Mouse (Mus musculus) lung, postnatal 36 days (tissue): ENCODE measurements around the gene Polr3e.
"Not testable (repeated sequence)": the region's sequence is repeated elsewhere in the genome, so short reads cannot be mapped to it uniquely, and the experiment has no call there.

Experiments used
- DNase-seq: peaks from one replicate; pipeline ENCODE4 v3.0.0; 2022; ENCODE audit warnings: mixed read lengths

The Polr3e gene

DNA sequence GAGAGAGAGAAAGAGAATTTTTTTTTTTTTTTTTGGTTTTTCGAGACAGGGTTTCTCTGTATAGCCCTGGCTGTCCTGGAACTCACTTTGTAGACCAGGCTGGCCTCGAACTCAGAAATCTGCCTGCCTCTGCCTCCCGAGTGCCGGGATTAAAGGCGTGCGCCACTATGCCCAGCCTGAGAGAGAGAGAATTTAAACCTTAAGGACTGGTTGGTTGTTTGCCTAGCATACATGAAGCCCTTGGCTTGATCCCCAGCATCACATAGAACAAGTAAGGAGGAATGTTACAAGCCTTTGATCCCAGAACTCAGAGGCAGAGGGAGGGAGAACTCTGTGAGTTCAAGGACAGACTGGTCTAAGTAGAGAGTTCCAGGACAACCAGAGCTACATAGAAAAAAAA is 6.3 kb upstream of the Polr3e start:
- not testable (repeated sequence) for DNase-seq

DNA sequence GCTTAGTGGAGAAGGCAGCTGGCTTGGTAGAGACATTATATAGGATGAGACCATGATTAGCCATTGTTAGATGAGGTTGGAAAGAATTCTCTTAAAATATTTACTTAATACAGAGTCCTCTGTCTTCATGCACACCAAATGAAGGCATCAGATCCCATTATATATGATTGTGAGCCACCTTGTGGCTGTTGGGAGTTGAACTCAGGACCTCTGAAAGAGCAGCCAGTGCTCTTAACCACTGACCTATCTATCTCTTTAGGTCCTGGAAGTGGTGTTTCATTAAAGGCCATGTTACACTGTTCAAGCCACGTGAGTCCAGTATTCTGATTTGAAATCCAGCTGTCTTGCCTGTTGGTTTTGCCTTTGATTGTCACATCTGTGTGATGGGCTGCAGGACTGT is 4.2 kb upstream of the Polr3e start:
- DNase-seq, result peak; percentile 57

GRCm38 (mm10) chr7:120916262-120916875 is 1.2 kb upstream of the Polr3e start:
- DNase-seq, result no peak

DNA sequence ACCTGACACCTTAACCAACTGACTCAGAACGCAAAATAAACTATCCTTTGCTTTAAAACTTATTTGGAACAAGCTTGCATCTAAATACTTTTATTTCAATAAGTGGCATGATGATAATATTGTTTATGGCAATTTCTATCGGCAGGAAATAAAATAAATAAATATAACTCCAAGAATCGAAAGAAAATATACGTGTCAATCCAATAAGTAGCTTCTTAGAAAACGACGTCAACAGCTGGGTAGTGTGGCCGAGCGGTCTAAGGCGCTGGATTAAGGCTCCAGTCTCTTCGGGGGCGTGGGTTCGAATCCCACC is 309 bp upstream of the Polr3e start:
- DNase-seq, result no peak

- peak; percentile 88 for DNase-seq
These were observed 1.0 kb downstream of the Polr3e start for GRCm38 (mm10) chr7:120918526-120918962.

DNA sequence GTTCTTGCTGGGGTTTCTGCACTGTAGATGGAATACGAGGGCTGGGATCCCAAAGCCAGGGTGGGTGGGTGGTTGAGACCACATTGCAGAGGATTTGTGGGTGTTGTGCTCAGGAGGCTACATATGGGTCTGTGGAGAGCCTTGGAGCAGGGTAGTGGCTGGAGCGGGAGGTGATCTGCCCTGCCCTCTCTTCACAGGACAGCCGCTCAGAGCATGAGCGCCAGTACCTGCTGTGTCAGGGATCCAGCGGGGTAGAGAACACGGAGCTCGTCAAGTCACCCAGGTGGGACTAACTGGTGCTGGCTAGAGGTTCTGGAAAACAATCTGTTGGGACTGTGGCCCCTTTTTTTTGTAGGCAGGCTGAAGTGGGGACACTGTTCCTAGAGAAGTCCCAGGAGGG is 15.6 kb downstream of the Polr3e start:
- DNase-seq, result no peak

GRCm38 (mm10) chr7:120933680-120934195 is 16.2 kb downstream of the Polr3e start:
- no peak for DNase-seq

- peak; percentile 54 for DNase-seq
These were observed 17.2 kb downstream of the Polr3e start for GRCm38 (mm10) chr7:120934716-120935115.

DNA sequence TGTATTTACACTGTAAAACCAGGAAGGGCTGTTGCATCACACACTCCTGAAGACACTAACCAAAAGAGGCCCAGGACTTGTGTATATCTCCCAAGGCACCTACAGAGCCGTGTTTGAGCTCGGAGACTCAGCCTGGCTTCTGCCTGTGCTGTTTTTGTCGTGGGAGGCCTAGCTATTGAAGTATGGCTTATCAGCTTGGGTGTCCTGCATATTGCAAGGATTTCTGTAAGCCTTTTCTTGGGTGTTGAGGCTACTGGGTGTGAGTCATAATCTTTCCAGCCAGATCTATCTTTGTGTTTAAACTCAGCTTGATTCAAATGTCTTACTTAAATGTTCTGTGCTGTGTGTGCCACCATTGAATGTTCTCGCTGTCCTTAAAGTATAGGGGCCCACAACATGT is 19.0 kb downstream of the Polr3e start:
- DNase-seq, result no peak

DNA sequence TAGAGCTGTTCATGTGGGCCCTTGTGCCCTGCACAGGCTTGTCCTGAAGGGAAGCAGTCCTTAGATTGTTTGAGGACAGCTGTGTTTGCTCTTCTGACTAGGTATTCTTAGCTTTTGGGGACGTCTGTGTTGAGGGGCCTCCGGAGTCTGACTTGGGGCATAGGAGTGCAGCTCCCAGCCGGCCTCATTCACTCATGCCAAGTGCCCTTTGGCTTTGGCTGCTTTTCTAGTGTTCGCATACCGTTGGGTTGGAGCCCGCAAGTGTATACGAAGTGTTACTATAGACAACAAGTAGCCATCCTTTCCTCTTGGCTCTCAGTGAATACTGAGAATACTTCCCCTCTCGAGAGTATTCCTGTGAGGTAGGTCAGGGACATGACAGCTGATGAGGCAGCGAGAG is 20.7 kb downstream of the Polr3e start:
- DNase-seq, result no peak

GRCm38 (mm10) chr7:120940343-120940742 is 22.8 kb downstream of the Polr3e start:
- no peak for DNase-seq

- no peak for DNase-seq
These were observed 23.7 kb downstream of the Polr3e start for GRCm38 (mm10) chr7:120941214-120941613.

DNA sequence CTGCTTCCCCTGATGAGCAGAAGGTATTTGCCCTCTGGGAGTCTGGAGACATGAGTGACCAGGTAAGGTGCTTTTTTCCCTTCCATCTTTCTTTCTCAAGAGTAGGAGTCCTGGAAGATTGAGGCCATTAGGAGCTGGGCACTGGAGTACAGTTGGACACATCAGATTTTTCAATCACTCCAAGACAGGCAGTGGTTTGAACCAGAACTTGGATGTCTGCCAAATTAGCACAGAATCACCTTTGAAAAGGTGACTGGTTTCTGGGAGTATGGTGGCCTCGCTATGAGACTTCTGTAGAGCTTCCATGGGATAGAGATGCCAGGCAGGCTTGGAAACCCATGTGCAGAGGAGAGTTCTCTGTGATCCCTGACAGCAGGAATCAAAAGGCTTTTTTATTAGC is 25.0 kb downstream of the Polr3e start:
- no peak for DNase-seq

DNA sequence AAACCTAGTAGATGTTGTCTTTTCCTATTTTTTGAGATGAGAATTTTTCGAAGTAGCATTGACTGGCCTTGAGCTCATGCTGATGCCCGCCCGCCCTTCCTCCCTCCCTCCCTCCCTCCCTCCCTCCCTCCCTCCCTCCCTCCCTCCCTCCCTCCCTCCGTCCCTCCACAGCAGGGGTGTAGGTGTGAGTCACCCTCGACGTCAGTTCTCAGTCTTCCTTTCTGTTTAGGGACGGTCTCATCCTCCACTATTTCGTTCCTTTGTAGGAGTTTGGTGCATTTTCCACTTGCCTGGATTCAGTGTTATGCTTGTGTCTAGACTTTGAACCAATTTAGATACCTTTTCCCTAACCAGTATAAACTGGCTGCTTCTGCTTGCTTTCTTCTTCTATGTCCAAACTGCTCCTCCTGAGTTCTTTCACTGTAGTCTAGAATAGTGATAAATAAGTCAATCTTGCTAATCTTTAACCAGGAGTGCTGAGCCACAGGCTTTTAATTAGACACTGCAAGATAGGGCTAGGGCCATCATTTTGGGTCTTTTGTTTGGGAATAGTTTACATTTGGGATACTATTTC is 26.5 kb downstream of the Polr3e start:
- DNase-seq, result no peak

DNA sequence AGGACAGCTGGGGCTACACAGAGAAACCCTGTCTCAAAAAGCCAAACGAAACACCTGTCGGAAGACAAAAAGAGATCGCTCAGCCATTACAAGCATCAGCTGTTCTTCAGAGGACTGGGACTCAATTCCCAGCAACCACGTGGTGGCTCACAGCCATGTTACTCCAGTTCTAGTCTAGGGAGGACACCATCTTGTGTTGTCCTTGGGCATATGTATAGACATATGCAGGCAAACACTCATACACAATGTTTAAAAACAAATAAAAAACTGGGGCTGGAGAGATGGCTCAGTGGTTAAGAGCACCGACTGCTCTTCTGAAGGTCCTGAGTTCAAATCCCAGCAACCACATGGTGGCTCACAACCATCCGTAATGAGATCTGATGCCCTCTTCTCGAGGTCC is 36.0 kb downstream of the Polr3e start:
- not testable (repeated sequence) for DNase-seq

DNA sequence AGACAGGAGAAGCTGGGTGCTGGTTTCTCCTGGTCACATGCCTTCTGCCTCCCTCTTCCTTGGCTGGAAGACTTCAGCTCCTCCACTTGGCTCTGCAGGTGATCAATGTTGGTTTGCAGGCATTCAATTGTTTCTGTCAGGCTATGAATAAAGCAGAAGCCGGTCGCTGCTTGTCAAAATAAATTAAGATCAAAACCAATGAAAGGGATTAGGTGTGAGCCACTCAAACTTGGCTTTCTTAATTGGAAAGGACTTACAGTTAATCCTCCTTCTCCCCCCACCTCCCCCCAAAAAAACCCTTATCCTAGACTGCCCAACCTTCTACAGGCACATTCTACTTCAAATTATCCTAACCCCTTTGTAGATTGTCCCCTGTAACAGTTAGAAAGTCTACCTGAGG is 42.6 kb downstream of the Polr3e start:
- DNase-seq, result no peak

DNA sequence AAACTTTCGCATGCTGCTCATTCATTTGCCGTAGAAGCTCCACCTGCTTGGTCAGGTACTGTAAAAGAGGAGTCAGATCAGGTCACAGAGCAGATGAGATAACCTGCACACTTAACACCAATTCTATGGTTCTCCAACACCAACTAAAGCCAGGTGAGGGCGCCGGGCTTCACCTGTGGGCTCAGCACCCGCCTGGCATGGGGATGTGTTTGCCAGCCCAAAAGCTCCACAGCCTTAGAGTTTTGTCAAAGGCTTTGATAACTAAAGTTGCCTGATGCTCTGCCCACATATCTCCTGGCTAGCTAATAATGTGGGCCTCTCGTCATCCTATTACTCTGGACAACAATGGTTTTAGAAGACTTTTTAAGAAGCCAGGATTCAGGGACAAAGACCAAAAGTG is 43.1 kb downstream of the Polr3e start:
- peak; percentile 25 for DNase-seq

DNA sequence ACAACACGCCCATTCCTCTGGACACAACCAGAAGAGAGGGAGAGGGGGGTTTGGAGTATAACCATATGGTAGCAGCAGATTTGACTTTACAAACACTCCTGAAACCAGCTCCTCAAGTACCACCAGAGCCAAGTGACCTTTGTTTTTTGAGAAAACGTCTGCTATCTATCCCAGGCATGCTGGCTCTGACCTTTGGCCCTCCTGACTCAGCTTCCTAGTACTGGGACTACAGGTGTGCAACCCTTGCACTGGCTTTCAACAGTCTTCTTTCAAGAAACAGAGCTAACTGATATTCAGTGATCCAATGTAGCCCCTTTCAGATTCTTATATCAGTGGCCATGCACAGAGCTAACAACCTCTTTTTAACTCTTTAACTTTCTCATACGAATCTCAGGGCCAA is 44.3 kb downstream of the Polr3e start:
- no peak for DNase-seq

GRCm38 (mm10) chr7:120963126-120963525 is 45.6 kb downstream of the Polr3e start:
- DNase-seq, result no peak

- no peak for DNase-seq
These were observed 51.7 kb downstream of the Polr3e start for GRCm38 (mm10) chr7:120969221-120969620.

DNA sequence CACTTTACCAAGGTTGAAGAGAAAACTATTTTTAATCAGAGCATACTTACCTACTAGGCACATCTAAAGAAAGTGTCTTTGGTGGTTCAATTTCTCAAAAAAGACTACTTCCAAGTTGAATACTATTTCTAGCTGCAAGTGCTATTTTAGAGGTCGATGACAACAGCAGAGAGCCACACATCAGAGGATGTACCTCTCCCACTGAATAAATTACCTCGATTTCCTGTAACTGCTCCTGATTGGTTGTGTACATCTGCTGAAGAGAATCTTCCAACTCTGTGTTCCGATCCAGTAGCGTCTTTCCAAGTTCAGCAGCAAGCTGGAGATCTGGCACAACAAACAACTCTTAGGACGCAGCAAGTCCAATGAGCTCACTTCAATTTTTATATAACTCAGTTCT is 52.6 kb downstream of the Polr3e start:
- DNase-seq, result no peak

DNA sequence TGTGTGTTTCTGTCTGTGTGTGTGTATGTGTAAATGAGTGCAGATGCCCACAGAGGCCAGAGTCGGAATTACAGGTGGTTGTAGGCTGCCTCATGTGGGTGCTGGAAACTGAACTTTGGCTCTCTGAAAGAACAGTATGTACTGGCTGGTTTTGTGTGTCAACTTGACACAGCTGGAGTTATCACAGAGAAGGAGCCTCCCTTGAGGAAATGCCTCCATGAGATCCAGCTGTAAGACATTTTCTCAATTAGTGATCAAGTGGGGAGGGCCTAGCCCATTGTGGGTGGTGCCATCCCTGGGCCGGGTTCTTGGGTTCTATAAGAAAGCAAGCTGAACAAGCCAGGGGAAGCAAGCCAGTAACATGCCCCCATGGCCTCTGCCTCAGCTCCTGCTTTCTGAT is 54.9 kb downstream of the Polr3e start:
- not testable (repeated sequence) for DNase-seq

- no peak for DNase-seq
These were observed 56.5 kb downstream of the Polr3e start for GRCm38 (mm10) chr7:120974001-120974400.

DNA sequence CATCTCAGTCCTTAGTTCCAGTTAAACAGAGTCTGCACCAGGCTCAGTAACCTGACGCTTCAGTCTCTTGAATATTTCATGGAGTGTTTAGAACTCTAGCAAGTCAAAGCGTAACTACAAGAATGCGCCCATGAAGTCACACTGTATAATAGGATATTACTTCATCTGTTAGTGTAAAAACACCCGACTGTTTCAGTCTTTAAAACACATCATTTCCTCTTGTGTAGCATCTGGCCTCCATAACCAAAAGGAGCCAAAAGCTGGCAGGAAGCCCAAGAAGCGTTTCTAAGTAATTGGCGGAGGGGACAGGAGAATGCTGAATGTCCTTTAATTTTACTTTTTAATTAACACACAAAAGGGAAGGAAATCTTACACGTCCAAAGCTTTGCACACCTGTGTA is 59.5 kb downstream of the Polr3e start:
- peak; percentile 77 for DNase-seq

- DNase-seq, result no peak
These were observed 62.5 kb downstream of the Polr3e start for GRCm38 (mm10) chr7:120980041-120980440.
